Mouse (Mus musculus) inflammation-experienced regulatory T-cells, adult 6 months (primary cell): Measurements from ENCODE around the gene Habp4. TPM values are rescaled to one million over a fixed set of nuclear protein-coding genes. Genes with fewer than 3 reads are reported as not detected.

Source experiments
- ATAC-seq: one replicate; pipeline ENCODE4 v1.8.0; 2017
- polyA plus RNA-seq, 3 experiments: library from polyadenylated mRNA; unstranded; fragments of 100-300 nt; shearing (Covaris generic); gene quantifications; one replicate each; pipeline ENCODE4 v1.2.1; 2017

Gene Habp4
- polyA plus RNA-seq = 1 to 10 TPM; 3.9 to 5.7 (median 5.3) TPM

DNA sequence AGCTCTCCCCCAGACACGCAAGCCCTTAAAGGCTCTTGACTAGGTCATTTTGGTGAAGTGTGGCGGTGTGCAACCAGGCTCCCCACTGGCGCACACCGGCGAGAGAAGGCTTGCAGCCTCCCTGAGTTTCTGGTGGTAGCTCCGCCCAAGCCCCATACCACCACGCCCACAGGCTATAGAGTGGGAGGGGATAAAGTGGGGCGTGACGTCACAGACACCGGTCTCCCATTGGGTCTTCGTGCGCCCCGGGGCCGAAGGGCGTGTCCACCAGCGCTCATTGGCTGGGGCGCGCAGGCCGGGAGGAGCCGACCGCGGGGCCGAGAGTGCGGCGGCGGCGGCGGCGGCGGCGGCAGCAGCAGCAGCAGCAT is at the start of gene Habp4:
Gene Habp4, plus strand, starts transcription at position 277 of the 368 bp plus-strand sequence.
- ATAC-seq = peak; percentile 99

DNA sequence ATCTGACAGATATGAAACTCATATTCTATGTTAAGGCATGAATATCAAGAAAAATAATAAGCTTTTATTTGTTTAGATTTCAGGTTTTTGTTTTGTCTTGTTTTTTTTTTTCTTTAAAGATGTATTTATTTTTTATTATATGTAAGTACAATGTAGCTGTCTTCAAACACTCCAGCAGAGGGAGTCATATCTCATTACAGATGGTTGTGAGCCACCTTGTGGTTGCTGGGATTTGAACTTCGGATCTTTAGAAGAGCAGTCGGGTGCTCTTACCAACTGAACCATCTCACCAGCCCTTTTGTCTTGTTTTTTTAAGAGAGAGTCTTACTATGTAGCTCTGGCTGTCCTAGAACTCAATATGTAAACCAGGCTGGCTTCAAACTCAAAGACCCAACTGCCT is 44.2 kb upstream of the Habp4 start:
- ATAC-seq = no peak

DNA sequence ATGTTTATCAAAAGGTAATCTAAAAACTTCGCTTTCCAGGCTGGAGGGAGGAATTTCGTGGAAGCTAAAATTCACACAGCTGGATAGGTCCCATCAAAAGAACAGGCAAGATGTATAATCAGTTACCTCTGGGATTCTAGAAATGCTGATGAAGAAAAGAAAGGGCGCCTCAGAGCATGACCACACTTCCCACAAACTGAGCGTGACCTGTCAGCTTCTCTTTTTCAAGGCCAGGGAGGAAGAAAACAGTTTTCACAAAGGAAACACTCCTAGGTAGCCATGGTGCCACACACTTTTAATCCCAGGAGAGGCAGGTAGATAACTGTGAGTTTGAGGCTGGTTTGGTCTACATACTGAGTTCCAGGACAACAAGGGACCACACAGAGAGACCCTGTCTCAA is 40.9 kb upstream of the Habp4 start:
- ATAC-seq = no peak

DNA sequence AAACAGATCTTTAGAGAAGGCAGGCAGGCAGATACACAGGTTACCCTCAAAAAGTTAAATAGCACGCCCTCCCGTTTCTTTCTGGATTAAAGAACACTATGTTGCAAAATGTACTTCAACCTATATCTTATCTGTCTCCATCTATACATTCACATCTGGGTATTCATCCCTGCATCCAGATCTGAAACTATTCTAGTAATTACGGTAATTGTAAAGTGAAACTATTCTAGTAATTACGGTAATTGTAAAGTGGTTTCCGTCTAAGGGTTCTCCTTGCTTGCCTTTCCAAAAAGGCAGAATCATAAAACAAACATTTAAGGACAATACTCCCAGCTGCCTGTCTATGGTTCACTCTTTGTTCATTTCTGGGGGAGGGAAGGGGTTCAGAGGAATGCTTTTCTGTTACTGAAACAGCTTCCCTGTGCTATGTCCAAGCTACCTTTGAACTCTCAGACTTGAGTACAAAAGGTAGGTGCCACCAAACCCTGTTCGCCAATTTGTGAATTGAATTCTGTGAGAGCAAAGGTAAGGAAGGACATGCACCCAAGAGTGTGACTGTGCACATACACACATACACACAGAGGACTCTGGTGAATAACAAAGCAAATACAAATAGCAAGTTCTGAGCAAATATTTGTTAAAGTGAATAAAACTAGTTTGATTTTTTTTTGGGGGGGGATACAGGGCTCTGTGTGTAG is 38.0 kb upstream of the Habp4 start:
- no peak for ATAC-seq

DNA sequence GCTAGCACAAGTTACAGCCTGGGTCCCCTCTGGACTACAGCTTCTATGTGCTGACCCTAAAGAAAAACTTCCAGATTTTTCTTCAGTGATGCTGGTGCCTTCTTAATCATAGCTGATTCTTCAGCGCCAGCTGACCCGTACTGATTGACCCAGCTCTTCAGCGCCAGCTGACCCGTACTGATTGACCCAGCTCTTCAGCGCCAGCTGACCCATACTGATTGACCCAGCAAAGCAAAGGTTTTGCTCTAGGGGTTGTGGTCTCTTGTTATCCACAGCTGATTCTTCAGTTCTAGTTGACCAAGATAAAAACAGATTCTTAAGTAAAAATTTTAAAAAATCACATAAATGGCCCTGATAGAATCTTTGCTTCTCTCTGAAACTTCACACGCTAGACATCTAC is 36.7 kb upstream of the Habp4 start:
- no peak for ATAC-seq

DNA sequence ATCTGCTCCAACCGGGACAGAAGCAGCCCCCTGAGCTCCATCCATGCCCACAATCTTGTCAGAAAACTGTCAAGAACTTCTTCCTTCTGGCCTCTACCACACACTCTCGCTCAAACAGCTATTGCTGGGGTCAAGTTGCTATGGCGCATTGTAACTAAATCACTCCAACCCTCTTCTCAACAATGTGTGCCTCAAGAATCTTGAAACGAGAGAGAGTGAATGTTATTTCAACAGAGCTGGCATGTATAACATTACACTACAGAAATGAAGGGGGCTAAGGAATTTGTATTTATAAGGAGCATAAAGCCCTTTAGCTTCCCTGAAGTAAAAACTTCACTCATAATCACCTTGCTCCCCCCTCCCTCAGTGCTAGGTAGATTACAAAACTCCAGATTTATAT is 35.3 kb upstream of the Habp4 start:
- no peak for ATAC-seq

DNA sequence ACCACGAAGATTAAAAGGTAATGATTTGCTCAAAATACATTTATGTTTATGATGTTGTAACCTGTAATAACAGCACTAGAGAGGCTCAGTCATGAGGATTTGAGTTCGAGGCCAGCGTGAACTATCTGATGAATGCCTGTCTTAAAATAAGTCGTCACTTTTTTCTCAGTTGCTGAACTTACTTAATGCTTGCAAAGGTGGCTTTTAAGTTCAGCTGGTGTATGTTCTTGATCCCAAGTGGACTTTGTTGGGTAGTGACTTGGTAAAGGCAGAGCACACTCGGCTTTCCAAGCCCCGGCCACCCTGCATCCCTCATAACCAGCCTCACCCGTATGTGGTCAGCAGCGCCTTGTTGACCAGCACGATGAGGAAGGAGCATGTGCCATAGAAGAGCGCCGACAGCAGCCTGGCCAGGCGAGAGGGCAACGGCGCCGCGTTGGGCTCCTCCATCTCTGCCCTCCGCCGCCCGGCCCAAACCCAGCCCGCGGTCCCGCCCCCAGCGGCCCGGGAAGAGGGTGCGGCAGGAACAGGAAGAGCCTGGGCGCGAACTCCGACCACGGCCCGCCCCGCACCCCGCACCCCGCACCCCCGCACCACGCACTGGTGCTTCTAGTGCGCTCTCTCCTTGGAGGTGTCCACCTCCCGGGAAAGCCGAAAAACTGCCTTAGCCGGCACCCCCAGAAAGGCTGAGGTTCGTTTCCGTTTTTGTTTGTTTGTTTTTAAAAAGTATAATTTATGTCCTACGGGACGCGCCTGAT is 32.6 kb upstream of the Habp4 start, which contains the start of gene Slc35d2:
Gene Slc35d2, minus strand, starts transcription at position 511 of the 758 bp plus-strand sequence.
- peak; percentile 83 for ATAC-seq

DNA sequence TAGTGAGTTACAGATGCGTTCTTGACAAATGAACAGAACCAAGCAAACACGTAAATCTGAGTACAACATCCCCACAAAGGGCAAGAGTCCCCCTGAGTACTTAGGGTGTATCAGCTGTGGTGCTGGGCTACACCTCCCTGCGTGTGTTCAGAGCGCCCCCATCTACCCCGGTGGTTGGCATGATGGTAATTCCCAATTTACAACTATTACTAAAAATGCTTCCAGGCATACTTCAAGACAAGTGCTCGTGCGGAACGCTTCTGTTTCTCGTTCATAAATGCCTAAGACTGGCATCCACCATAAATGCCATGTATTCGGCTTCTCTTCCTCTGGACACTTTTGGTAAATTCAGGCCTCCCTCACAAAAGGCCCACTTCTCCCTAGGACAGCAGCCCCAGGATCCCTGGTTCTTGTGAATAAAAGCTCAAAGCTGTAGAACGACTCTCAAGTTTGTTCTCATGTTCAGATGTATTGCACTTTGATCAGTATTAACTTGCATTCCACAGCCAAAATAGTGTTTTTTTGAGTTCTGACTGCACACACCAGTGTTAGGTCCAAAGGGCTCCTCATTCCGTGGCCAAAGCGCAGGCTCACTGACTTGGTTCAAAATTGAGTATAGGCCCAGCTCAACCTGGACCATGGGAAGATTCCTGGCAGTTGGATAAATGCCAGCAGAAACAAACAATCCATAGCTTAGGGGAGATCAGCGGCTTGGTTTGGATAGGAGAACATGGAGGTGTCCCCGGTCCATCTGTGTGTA is 31.8 kb upstream of the Habp4 start:
- peak; percentile 66 for ATAC-seq

DNA sequence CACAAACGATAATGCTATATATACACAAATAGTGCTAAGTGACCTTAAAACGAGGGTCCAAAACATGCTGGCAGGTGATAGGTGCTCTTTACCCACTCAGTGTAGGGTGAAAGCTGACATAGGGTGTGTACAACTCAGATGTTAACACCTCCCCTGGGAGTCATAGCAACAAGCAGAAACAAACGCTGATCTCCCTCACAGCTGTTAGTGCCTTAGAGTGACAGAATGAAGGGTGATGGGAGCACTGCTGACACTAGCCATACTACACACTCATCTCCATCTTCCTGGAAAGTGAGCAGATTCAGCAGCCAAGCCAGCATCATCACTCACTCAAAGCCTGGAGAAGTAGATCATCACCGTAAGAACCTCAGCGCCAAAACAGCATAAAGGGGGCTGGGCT is 11.5 kb upstream of the Habp4 start:
- ATAC-seq = no peak

DNA sequence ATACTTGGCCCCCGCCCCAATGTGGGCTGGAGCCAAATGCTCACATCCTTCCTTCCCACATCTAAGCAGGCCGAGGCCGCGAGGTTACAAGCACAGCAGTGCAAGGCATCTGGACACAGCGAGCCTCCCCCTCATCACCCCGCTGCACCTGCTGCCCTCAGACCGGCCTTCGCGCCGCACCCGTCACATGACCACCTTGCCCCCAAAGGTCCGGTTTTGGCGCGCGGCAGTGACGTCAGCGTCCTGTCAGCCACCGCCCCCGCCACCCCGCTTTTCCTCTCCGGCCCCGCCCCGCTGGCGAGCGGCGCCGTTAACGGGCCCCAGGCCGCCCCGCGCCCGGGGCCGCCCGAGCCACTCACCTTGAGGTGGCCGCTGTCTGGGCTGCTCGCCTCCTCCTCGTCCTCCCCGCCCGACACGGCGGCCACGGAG is 9.4 kb upstream of the Habp4 start:
- peak; percentile 26 for ATAC-seq

DNA sequence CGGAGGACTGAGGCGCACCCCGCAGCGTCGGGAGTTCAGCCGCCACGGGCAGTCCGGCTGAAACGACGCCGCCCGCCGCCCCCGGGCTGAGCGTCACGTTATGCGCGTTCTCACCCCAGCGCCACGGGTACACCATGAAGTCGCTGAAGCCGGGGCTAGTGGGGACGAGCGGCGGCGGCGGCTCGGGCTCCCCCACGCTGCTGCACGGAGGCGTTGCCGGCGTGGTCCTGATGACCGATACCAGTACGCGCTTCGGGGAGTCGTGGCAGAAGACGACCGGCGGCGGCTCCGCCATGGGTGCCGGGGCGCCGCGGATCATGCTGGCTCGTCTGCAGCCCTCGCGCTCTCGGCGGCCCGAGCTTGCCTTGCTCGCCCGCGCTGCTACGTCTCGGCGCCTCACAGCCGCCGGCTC is 8.9 kb upstream of the Habp4 start:
- peak; percentile 0 for ATAC-seq

DNA sequence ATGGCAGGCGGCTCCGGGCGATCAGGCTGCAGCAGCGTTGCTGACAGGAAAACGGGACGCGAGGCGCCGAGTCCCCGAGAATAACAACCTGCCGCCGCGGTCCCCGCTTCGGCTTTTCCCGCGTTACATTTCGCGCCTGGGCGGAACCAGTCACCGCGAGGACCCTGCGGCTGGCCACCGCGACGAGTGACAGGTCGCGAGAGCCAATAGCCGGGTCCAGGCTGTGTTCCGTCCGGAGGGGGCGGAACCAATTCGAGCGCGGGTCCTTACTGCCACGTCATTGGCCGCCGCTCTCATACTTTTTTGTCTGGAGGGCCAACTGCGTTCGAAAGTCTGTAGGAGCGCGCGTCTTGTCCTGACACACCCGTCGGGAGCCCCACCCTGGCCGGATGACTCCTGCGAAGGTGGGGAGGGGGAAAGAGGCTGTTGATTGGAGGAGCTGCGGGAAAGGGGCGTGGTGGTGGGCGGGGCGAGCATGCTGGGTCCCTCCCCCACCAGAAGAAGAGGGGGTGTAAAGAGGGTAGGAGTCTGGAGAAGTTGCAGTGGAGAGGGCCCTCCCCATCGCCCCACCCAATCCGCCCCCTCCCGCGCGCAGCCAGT is 8.4 kb upstream of the Habp4 start, which contains the start of gene Zfp367:
Gene Zfp367, minus strand, starts transcription at position 120 of the 600 bp plus-strand sequence.
- ATAC-seq = peak; percentile 88

DNA sequence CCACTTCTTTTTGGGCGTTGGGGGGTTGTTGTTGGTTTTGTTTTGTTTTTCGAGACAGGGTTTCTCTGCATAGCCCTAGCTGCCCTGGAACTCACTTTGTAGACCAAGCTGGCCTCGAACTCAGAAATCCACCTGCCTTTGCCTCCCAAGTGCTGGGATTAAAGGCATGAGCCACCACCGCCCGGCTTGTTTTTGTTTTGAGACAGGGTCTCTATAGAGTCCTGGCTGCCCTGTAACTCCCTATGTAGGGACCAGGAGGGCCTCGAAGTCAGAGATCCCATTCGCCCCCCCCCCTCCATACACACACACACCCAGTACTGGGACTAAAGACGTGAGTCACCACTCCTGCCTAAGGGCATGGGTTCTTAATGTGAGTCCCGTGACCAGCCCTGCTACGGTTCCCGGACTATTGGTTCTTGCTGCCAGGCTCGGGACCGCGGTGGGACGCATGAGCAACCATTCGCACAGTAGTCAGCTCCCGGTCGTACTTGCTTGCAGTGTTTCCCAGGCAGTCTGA is 7.8 kb upstream of the Habp4 start:
- no peak for ATAC-seq

DNA sequence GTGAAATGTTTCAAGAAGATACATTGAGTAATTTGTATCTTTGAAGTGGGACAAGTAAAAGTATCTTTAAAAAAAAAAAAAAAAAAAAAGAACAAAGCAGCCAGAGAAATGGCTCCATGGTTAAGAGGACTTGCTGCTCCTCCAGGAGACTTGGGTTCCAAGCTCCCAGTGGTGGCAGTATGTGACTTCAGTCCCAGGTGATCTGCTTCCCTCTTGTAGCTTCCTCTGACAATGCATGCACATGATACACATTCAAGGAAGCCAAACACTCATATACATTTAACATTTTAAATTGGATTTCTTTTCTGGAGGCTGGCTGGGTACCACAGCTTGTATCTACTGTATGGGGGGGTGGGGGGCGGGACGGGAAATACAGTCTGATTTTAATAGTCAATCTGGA is 7.0 kb upstream of the Habp4 start:
- no peak for ATAC-seq

DNA sequence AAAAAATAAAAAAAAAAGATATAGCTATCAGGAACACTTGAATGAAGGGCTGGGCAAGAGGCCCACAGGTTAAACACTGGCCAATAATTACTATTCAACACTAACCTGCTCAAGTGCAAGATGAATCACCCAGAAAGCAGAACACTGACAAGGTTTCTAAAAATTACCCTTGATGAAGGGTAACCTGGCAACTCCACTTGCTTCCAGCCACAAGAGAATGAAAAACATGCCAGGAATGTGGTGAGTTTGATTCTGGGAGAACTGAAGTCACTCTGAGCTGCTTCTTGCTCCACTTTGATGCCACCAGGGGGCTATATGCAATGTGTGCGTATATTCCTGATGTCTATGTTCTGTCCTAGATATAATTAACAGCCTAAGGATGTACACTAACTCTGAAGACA is 6.5 kb upstream of the Habp4 start:
- ATAC-seq = no peak

DNA sequence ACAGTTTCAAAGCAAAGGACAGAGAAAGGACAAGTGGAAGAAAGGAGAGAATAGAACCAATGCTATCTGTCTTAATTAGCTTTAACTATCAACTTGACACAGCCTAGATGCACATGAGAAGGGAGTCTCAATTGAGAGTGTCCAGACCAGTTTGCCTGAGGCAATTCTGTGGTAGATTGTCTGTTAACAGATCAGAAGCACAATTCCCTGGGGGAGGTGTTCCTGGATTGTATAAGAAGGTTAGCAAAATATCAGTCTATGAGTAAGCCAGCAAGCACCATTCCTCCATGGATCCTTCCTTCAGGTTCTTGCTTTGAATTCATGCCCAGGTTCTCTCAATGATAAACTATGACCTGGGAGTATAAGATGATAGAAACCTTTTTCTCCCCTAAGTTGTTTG is 4.7 kb upstream of the Habp4 start:
- ATAC-seq = no peak

DNA sequence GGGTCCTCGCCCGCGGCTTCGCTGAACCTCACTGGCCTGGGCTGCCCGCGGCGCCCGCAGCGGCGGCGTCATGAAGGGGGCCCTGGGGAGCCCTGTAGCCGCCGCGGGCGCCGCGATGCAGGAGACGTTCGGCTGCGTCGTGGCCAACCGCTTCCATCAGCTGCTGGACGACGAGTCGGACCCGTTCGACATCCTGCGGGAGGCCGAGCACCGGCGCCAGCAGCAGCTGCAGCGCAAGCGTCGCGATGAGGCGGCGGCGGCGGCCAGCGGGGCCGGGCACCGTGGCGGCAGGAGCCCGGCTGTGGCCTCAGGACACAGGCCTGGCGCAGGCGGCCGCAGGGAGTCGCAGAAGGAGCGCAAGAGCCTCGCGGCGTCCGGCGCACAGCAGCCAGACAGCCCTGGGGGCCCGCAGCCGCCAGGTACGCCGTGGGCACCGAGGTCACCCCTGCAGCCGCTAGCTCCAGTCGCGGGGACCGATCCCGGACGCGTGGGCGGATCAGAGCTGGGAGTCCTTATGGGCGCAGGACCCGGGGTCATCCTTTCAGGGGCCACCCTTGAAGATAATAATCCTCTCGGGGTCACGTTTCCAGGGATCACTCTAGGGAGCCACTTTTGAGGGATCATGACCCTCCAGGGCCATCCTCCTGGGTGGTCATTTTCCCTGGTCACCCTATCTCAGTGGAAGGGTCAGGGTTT is 440 bp downstream of the Habp4 start:
- ATAC-seq = no peak

DNA sequence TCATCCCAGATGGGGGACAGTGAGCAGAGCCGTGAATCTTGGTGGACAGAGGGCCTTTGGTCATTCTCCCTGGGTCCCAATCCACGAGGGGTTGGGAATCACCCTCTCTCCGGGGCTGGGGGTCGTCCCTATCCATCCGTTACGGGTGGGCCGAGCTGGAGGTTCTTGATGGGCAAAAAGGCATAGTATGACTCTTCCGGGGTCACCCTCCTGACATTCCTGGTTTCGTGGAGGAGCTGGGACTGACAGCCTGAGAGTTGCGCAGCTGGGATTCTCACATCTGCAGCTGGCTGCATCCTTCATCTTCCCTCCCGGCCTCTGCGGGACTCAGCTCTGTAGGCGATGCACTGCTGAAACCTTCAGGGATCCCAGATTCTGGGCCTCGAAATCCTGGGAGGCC is 1.0 kb downstream of the Habp4 start:
- no peak for ATAC-seq

DNA sequence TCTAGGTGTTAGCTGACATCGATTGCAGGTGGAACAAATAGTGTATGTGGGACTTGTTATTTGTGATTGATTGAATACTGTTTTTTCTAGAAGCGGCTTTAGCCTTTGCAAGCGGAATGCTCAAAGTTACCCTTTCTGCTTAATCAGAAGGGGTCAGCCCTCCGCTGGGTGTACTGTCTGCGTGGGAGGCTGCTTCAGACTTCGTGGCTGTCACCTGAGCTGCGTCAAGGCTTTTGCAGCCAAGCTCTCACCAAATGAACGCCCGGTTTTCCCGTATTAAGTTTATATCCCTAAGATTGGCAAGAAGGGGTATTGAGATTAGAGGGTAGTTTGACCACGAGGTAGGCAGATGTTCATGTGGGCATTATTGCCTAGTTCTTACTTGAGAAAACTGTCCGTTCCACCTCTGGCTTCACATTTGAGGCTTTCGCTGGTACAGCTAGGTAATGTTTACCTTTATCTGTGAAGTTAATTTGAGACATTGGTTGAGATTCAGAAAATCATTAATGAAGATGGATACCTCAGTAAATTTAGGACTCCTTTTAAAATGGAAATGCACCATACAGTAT is 1.6 kb downstream of the Habp4 start:
- ATAC-seq = no peak

DNA sequence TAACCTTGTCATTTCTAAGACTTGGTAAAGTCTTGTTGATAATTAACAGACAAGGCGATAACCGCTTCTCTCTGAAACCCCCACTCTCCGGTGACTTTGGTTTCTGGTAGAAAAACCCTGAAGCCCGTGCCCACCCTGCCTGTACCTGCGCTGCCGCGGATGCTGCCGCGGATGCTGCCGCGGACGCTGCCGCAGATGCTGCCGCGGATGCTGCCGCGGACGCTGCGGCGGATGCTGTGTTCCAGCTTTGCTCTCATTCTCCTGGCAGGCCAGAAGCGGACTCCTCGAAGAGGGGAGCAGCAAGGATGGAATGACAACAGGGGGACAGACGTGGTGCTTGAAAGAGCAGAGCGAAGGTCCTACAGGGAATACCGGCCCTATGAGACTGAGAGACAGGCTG is 8.1 kb downstream of the Habp4 start:
- ATAC-seq = no peak

DNA sequence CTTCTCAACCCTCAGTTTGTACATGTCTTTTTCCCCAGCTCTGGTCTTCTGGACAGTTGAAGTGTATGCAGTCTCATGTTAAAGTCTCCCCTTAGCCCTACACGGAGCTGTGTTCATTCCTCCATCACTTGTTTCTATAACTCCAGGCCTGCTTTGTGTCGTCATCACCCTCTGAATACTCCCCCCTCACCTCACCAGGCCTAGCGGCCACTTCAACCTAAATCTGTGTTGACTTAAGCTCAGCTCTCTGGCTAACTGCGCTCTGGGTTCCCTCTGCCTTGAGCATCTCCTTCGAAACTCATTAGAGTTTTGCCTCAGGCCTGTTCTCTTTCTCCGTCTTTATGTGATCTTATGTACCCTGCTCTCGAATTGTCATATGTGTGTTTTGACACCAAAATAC is 16.4 kb downstream of the Habp4 start:
- no peak for ATAC-seq
